Mouse (Mus musculus) spleen, postnatal 10 days (tissue): ENCODE data around the gene Gria1.

Experiments used
- DNase-seq, 2 experiments: peaks; one replicate each; pipeline ENCODE4 v3.0.0; 2021 to 2022; ENCODE audit warnings: low spot score in 2 of 2

Gene Gria1

DNA sequence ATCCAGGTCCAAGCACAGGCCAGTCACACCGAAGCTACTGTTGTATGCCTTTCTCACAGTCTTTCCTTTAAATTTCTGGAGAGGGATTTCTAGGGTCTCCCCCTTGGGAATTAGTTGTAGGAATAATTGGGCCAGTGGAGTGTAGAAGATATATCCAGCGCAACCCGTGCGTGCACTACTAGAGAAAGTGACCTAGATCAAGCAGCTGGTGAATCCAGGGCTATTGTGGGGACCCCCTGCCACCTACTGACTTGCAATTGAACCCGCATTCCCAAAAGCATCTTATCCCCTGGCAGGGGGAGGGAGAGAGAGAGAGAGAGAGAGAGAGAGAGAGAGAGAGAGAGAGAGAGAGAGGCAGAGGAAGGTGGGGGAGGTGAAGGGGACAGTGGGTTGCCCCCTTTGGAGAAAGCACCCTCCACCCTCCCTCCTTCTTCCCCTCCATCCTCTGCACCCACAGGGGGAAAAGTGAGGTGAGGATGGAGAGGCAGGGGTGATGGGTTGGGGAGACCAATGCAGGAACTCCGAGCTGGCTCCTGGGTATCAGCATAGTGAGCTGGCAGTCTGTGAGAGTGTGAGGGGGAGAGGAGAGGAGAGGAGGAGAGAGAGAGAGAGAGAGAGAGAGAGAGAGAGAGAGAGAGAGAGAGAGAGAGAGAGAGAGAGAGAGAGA lies at the start of gene Gria1:
TSS of gene Gria1 (plus strand) at position 364 of the 667 bp plus-strand sequence.
- no peak for DNase-seq

- DNase-seq, result no peak
Measured at GRCm38 (mm10) chr11:56961751-56962150, 49.4 kb upstream of the Gria1 start.

DNA sequence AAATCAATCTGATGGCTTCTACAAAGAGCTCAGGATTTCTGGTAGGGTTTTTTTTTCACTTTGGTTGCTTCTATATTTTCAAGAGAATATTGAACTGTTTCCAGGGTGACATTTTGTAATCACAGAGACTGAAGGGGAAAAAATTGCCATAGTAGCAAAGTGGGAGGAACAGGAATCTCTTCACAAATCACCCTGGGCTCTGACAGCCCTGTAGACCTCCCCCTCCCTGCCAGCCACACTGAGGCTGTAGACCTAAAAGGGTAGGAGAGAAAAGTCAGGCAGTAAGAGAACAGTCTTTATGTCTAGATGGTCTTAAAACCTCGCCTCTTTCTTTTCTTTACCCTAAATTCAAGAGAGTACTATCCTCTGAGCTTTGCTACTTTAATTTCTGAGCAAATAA lies 38.4 kb upstream of the Gria1 start:
- no peak for DNase-seq

GRCm38 (mm10) chr11:56984321-56985000 lies 26.7 kb upstream of the Gria1 start:
- no peak for DNase-seq

DNA sequence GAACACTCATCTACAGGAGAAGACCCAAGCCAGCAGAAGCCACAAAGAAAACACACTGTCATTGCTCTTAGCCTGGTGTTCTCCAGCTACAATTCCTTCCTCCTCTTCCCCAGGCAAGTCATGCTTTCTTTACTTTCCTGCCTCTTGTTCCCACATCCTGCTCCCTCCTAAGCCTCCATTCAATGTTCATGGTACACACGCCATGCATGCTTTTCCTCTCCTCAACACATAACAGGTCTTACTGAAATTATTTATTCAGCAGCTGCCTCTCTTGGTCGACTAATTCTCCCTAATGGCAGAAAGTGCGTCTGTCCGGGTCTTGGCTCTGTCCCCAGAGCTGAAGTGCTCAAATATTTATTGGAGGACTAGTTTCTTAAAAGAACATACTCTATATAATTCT lies 25.7 kb upstream of the Gria1 start:
- no peak for DNase-seq

DNA sequence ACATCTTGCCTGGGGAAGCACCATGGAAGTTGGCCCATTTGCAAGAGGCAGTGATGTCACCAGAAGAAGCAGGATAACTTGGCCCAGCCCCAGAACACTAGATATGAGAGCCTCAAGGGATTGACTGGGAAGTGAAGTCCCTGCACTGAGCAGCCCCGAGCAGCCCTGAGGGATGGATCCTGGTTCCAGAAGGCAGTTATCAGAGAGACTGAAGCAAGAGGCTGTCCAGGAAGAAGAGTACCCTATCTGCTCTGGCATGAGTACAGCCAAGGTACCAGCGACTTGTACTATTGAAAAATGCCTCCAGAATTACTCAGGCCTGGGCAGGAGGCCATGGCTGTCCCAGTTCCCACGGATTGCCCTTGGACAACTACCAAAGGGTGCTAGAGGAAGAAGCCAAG lies 11.6 kb upstream of the Gria1 start:
- DNase-seq, result no peak

DNA sequence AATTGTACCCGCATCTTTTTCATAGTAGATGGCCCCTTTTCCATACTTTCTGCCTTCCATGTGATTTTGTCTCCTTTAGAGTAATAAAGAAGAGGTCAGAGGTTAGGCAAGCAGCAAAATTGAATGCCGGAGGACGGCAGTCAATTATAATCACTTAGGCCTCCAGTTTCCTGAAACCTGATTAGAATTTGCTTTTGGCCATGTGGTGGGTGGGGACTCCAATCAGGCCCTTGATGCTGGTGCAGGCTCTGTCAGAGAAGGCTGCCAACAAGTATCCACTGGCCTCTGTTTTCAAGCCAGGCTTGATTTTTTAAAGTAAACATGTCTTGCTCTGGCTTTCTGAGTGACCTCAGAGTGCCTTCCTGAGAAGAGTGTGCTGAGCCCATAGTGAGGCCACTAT lies 6.6 kb upstream of the Gria1 start:
- no peak for DNase-seq

- DNase-seq, result no peak
Measured at GRCm38 (mm10) chr11:57005341-57005740, 5.8 kb upstream of the Gria1 start.

DNA sequence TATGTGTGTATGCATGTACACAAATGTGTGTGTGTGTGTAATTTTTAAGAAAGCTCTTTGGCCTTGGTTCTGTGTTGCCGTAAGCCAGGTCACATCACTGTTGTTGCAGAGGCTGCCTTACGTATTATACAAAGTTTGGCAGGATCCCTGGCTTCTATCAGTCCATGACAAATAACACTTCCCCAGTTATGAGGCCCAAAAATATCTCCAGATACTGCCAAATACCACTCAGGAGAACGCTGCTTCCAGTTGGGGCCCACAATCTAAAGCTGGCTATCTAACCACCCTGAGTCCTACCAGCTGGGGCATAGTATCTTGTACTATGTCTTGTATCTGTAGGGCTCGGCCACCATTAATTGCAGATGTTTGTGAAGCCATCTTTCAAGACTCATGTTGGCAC lies 3.4 kb upstream of the Gria1 start:
- DNase-seq, result no peak

GRCm38 (mm10) chr11:57010611-57011010 lies 576 bp upstream of the Gria1 start:
- no peak for DNase-seq

DNA sequence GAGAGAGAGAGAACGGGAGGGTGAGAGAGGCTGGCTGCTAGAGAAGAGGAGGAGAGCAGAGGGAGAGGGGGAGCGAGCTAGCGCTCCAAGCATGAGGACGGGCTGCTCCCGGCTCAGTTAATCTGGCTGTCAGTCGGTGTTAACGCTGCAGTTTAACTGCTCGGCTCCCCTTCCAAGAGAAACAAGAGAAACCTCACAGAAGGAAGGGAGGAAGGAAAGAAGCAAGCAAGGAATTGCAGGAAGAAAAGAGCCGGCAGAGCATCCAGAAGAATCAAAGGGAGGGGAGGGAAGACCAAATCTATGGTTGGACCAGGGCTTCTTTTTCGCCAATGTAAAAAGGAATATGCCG lies 478 bp downstream of the Gria1 start:
- DNase-seq, result no peak

- no peak for DNase-seq
Measured at GRCm38 (mm10) chr11:57012287-57012921, 1.2 kb downstream of the Gria1 start.

DNA sequence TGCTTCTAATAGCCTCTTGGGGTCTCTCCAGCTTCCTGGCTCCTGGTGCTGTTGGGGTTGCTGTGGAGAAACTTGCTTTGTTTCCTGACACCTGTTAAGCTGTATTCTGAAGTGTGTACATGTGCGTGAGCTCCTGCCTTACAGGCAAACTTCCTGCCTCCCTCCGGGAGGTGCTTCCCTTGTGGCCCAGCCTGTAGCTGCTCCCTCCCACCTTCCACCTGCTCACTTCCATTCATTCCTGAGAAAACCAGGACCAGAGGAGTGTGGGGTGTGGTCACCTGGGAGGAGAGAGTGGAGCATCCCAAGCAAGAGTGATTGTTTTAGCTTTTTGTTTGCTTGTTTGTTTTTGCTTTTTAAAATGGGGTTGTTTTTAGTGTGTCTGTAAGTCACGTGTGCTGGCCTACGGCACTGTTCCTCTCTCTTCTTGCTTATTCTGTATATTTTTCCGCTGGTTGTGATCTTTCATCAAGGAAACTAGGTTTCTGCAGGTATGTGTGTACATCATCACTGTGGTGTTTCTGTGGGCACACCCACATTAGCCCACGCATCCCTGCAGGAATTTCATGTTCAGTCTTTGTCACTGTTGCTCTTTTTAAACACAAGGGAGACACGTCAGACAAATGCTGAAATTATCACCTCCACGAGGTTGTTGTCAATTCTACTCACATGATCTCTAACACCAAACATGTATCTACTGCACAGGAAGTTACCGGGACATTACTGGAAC lies 2.4 kb downstream of the Gria1 start:
- no peak for DNase-seq

DNA sequence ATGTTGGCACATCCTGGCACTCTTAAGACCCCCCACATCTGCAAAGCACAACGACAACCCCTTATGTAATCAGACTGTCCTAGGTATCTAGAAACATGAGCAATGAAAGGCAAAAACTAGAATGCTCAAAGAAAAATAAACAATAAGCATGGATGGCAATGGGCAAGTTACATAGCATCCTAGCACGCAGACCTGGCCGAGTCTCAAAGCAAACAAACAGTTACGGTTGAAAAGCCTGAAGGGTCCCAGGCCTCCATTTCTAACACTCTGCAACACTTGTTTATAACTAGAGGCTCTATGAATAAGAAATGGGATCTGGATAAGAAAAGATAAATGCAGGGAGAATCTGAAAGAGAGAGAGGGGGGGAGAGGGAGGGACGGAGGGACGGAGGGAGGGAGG lies 3.2 kb downstream of the Gria1 start:
- DNase-seq, result no peak

DNA sequence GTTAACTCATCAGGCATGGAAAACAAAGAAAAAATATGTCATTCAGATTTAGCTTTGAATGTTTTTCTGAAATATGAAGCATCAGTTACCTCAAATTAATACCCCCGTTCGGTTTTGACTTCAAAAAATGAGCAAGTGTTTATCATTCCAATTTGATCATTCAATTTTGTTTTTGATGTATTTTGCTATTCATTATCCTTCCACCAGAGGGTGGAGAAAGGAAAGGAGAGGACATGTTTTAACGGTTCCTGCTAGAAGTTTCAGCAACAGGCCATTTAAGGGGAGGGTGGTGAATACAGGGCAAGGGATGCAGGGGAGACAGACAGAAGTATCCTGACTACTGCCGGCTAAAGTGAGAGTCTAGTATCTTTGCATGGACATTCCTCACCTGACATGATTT lies 7.3 kb downstream of the Gria1 start:
- DNase-seq, result no peak

GRCm38 (mm10) chr11:57022400-57022799 lies 11.2 kb downstream of the Gria1 start:
- DNase-seq, result no peak

DNA sequence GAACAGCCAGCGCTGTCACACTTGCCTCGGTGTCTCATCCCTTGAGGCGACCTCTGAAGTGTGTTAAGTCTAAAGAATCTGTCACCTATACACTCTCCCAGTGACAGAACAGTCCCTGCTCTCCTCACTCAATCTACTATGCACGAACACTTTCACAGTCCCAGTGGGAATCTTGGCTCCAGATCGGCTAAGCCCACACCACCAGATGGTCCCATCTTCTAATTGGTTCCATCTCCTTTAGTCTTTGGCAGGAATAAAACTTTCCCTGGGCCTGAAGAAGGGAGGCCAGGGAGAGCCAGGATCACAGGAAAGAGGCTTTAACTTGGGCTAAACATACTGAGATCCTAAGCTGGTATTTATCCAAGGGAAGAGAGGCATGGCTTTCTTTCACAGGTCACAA lies 19.3 kb downstream of the Gria1 start:
- DNase-seq, result no peak

- no peak for DNase-seq
Measured at GRCm38 (mm10) chr11:57038807-57039206, 27.6 kb downstream of the Gria1 start.

DNA sequence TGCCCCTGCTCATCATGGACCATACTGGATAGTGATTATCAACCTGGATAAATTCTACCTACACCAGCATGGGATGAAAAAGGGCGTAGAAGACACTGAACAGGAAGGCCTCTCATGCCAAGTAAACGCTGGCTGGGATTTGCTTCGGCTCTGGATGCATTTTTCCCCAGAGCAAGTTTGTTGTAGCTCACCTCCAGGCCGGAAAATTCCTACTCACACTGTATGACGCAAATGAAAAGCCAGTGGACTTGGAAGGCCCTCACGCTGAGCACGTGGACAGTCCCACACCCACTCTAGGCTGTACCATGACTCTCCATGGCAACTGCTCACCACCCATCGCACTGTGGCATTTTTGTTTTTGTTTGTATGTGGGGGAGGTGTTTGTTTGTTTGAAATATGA lies 28.1 kb downstream of the Gria1 start:
- no peak for DNase-seq

DNA sequence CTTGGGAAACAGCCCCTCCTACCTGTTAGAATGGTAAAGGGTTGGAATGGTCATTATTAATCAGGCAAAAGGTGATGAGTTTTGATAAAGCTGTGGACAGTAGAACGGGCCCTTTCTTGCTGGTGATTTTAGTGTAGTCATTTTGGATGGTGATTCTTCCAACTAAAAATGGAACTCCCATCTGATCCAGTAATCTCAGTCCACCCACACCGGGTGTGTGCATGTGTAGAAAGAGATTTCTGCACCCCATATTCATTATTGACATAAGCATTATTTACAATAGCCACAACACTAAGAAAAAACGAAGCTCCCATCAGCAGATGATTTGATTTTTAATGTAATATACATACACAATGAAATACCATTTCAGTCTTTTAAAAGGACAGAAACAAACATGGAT lies 30.9 kb downstream of the Gria1 start:
- no peak for DNase-seq

DNA sequence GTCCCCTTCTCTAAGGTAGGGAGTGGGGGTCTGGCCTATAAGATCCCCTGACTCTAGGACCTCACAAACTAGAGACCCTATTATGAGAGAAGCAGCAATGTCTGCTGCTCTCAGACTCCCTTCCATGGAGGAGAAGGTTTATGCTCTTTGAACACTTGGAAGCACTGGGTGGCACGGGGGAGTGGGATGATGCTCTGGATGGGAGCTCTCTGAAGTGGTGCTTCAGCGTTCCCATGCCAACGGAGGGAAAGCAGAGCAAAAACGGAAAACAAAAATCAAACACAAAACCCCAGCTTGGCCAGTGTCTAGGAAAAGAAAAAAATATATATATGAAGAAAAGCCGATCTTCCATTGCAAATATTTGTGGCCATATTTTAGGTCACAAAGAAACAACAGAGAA lies 33.0 kb downstream of the Gria1 start:
- no peak for DNase-seq

GRCm38 (mm10) chr11:57051666-57052562 lies 40.7 kb downstream of the Gria1 start:
- DNase-seq, result no peak
